Mouse (Mus musculus): Measurements from ENCODE around the gene Pax2.

GRCm38 (mm10) chr19:44833391-44833790 is 77.5 kb downstream of the Pax2 start:
- TF ChIP-seq POLR2A (IDR thresholded peaks at IDR 0.05; ENCODE audit: low read depth, low read length) (no peak), CTCF (IDR thresholded peaks at IDR 0.05; ENCODE audit: extremely low read depth, insufficient read depth, insufficient read length, insufficient replicate concordance) (no peak)

Data from spleen, adult 2 months (tissue).